Mouse (Mus musculus) thymus, postnatal 4 days (tissue): Measurements from ENCODE around the gene Tmem104.

Experiments used
- DNase-seq: peaks from one replicate; pipeline ENCODE4 v3.0.0; 2021

The Tmem104 gene

DNA sequence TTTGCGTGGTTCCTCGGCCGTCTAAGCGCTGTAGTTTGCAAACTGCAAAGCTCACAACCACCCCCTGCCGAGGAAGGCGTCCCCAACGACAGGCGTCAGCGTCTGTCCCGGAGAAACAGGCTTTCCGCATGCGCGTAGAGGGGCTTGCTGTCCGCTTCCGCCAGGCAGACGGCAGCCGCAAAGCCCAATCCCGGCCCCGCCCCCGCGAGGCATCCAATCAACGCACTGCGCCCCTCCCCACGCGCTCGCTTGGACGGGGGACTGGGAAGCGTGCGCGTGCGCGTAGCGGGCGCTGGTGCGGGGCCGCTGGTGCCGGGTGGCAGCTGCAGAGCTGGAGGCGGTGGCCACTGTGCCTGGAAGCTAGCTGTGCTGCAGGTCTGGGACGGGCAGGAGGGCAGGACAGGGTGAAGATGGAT lies at the start of gene Tmem104:
Gene Tmem104, plus strand, starts transcription at position 264 of the 416 bp plus-strand sequence.
- peak; percentile 100 for DNase-seq

DNA sequence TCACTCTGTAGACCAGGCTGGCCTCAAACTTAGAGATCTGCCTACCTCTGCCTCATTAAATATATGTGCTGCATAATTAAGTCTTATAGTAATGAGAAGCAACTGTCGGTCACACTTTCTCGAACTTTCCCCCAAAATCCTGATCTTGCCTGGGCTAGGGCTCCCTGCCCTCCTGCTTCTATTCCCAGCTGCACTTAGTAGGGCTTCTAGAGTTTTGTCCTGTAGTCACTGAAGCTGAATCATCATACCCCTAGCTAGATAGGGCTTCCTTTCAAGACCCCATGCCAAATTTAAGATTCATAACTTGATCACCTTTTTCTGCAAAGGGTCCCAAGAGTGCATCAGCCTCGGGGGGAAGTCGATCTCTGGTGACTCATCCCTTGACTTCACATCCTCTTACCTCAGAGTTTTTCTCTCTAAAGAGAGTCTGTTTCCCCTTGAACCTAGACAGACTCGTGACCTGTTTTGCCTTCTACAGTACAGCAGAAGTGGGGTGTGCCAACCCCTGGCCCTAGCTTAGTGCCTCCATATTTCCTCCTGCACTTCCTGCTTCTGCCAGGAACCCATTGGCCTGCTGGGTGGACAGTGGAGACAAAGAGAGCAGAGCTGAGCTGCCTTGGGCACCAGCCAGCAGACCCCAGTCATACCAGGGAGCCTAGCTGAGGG lies 48.6 kb upstream of the Tmem104 start:
- no peak for DNase-seq

- DNase-seq, result no peak
Observed at GRCm38 (mm10) chr11:115141970-115142369, 45.3 kb upstream of the Tmem104 start.

- no peak for DNase-seq
Observed at GRCm38 (mm10) chr11:115147813-115148212, 39.5 kb upstream of the Tmem104 start.

DNA sequence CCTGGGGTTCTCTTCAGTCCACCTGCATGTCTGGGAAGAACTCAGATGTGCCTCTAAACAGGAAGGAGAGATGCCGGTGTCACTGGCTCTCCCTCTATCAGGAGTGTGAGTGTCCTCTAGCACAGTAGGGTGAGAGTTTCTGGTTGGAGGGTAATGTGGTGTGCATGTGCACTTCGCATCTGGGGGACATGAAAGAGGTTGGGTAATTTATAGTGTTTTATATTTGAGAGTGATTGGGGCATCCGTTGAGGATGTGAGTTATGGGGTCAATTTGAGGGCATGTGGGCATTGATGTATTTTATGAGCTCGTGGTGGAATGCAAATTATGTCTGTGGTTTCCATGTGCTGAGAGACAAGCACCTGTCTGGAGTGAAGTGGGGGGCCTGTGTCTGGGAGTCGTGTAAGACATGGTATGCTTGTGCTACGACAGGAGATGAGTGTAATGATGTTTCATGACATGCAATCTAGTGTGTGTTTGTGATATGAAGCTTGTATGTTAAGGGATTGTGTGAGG lies 36.5 kb upstream of the Tmem104 start:
- no peak for DNase-seq

GRCm38 (mm10) chr11:115151755-115152429 lies 35.4 kb upstream of the Tmem104 start:
- DNase-seq, result peak; percentile 70

DNA sequence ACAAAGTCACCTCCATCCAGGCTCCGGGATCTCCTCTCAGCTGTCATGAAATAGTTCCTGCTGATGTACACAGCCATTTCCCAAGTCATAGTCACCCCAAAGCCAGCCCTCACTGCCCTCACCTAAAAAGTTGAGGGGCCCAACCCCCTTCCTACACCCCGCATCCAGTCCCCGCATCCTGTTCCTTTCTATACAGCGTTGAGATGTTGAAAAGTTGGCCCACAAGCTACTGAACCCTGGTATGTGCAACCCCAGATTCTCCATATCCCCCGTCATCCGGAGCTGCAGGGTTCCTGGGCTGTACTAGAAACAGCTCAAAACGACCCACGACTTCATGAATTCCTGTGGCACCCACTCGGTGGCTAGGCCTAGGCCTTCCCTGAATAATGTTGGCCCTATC lies 34.2 kb upstream of the Tmem104 start:
- DNase-seq, result no peak

DNA sequence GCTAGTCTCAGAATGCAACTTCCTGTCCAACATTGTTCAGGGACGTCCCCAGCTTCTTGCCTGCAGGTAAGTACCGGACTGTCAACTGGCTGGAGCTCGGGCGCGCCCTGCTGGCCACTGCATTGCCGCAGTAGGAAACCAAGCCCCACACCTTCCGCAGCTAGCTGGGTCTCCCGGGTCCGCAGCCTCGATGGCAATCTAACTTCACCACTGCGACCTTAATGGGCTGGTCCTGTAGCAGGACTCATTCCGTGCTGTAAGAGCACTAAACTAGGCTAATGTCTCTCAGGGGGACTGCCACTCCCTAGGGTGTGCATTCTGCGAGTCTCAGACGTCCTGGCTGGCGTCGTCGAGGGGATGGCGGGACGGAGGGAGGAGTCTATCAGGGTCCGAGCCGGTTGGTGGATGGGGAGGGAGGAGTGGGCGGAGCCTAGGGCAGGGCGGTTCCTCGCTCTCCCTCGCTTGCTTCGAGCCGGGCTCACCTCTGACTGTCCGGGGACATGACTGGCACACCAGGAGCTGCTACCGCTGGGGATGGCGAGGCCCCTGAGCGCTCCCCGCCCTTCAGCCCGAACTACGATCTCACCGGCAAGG lies 33.5 kb upstream of the Tmem104 start:
- peak; percentile 92 for DNase-seq

- peak; percentile 67 for DNase-seq
Observed at GRCm38 (mm10) chr11:115155053-115155634, 32.1 kb upstream of the Tmem104 start.

DNA sequence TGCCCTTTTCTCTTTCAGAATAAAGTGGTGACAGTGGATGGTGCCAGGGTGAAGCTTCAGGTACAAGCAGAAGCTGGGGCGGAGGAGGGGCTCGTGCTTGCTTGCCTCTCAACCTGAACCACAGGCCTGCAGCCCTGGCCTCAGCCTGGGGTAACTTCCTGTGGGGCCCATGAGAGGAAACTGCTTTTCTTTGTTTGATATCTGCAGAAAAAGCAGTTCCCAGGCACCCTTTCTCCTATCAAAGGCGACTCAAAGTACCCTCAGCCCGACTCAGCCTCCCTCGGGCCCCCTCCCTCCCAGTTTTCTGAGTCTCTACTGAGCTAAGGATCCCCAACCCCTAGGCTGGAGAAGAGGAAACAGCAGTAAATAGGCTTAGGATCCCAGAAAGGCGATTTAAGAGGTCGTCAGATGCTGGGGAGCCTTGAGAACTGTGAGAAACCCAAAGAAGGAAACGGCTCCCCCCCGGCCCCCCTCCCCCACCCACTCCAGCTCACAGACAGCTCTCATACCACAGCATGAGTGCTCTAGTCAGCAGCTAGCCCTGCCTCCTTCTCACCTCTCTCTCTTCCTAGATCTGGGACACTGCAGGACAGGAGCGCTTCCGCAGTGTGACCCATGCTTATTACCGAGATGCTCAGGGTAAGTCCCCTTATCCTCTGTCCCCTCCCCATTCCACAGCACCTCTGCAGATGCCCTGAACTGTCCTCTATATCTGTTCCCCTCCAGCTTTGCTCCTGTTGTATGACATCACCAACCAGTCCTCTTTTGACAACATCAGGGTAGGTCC lies 29.2 kb upstream of the Tmem104 start:
- DNase-seq, result peak; percentile 85

GRCm38 (mm10) chr11:115160016-115160797 lies 27.1 kb upstream of the Tmem104 start:
- DNase-seq, result peak; percentile 82

GRCm38 (mm10) chr11:115160883-115161577 lies 26.3 kb upstream of the Tmem104 start:
- peak; percentile 99 for DNase-seq

DNA sequence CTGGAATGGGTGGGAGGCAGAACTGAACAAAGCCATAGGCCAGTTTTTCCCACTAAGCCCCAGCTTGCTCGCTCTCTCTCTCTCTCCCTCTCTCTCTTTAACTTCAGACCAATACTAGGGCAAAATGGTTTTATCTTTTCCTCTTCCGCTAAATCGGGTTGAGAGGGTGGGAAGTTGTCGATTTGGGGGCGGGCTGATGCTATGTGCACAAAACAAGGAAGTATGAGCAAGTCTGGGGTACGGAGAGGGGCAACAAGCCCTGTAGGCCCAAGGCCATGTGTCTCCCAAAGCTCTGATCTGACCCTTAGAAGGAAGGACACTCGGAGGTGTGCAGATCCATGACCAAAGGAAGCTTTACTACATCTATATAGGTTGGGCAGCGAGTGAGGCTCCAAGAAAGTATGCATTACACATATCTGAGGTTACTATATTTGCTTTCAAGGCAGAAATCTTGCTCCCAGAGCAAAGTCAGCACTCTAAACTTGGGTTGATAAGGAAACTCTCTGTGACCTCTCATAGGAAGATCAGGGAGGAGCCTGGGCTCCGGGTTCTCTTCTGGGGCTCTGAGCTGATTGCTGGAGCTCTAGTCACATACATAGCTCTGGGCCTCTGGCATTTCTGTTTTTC lies 25.6 kb upstream of the Tmem104 start:
- DNase-seq, result peak; percentile 69

DNA sequence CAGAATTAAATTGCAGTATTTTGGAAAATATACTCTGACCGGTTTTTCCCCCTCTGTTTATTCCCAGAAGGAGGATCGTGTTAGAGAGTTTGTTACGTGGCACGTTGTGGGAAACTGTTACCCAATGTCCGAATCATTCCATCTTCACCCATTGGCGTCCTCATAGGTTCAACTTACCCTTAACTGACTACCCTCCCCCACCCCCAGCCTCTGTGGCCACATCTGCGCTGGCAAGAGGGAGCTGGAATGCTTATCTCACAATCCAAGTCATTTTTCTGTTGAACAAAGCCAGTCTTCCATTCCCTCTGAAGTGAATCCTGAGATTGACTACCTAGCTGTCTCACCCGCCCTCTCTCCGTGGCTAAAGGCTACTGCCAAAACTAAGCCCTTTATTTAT lies 25.1 kb upstream of the Tmem104 start:
- no peak for DNase-seq

- DNase-seq, result peak; percentile 100
Observed at GRCm38 (mm10) chr11:115162832-115163480, 24.3 kb upstream of the Tmem104 start, which contains the start of gene Slc9a3r1. Gene Slc9a3r1, plus strand, starts transcription at chr11:115163341.

- peak; percentile 87 for DNase-seq
Observed at GRCm38 (mm10) chr11:115163568-115164150, 23.6 kb upstream of the Tmem104 start.

GRCm38 (mm10) chr11:115164341-115164975 lies 22.8 kb upstream of the Tmem104 start:
- peak; percentile 40 for DNase-seq

- peak; percentile 36 for DNase-seq
Observed at GRCm38 (mm10) chr11:115164976-115165374, 22.3 kb upstream of the Tmem104 start.

GRCm38 (mm10) chr11:115166776-115167175 lies 20.5 kb upstream of the Tmem104 start:
- DNase-seq, result no peak
